Mouse (Mus musculus) gastrocnemius, adult 18-20 months (tissue): ENCODE data around the gene Zdhhc13. TPM values are rescaled to one million over a fixed set of nuclear protein-coding genes. Genes with fewer than 3 reads are reported as not detected.

ENCODE experiments used
- DNase-seq: peaks from one replicate; pipeline ENCODE4 v3.0.0; 2021; ENCODE audit warnings: low spot score
- long read RNA-seq, 2 experiments: library from polyadenylated mRNA; stranded (forward); transcript quantifications; one replicate each; pipeline ENCODE4 v2.0.0; 2021
- total RNA-seq, 2 experiments: library from RNA; stranded (reverse); gene quantifications; 2 replicates each; pipeline ENCODE4 v1.2.3; 2021

The Zdhhc13 gene
- 1 to 10 TPM; 4.0 to 4.5 TPM for total RNA-seq
- long read RNA-seq, experiment 1, transcript Zdhhc13-201 (17 exons, 2,410 nt): major isoform, 6 of 7 reads
- long read RNA-seq, experiment 1, partial matches to known transcripts: 0 of 7 reads
- long read RNA-seq, experiment 1, other reads (novel, unspliced or antisense): 1 of 7 reads
- long read RNA-seq, experiment 2, transcript Zdhhc13-201 (17 exons, 2,410 nt): major isoform, 6 of 7 reads
- long read RNA-seq, experiment 2, partial matches to known transcripts: 0 of 7 reads
- long read RNA-seq, experiment 2, other reads (novel, unspliced or antisense): 1 of 7 reads

DNA sequence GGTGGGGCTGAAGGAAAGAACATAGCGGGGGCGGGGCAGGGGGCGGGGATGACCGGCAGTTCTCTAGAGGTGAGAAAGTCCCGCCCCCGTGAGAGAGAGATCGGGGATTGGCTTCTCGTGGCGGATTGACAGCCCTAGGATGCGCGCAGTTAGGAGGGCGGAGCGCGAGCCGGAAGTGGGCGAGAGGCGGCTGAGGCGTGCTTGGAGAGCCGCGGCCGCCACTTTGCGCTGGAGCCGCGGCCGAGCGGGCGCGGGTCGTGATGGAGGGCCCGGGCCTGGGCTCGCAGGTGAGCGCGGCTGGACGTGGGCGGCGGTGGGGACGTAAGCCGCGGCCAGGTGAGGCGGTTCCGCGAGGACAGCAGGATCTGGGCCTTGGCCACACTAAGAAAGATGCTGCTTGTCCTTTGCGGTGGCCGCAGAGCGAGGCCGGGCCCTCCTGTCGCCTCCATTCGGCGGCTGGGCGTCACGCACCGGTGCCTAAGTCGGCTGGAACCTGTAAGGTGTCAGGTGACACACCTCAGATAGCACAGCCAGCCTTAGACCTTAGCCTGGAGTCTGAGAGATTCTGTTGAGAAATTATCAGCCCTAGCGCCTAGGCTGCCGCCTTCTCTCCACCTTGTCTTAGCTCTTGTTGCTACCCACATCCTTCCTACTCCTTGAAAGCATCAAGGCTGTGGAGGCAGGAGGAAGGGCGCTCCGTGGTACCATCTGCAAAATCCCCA, at the start of gene Zdhhc13:
Gene Zdhhc13 (plus strand): TSS at position 153 of the 722 bp plus-strand sequence.
- DNase-seq: peak; percentile 91

DNA sequence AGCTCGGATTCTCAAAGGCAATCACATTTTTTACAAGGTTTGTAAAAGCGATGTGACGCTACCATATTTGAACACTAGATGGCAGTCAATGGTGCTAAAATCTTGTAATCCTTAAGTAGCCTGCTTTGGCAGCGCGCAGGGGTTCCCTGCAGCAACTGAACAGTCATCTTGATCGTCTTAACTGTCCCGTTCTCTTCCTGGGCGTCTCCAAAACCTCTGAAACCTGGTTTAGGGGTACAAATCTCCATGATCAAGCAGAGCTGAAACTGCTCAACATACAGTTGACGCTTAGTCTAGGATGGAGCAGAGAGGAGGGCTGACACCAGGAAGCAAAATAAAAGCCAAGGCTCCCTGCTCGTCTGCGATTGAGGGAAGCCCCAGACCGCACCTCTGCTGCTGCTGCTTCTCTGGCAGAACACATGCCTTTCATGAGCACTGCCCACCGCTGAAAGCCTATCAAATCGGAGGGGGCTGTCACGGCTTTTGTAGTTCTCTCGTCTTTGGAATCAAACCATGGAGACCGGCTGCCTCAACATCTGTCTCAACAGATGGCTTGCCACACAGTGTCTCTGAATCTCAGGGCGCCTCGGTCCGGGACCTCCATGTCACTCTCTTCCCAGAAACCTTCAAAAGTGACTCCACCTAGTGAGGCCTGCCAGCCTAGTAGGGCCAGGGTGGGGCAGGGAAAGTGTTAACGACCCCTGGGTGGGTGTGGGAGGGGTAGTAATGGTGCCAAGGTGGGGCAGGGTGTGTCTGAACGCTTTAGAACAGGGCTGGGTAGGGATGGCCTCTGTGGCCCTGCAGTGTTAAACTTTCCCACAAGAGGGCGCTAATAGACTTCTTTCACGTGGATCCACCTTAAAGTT, 39.3 kb upstream of the Zdhhc13 start:
- peak; percentile 75 for DNase-seq

DNA sequence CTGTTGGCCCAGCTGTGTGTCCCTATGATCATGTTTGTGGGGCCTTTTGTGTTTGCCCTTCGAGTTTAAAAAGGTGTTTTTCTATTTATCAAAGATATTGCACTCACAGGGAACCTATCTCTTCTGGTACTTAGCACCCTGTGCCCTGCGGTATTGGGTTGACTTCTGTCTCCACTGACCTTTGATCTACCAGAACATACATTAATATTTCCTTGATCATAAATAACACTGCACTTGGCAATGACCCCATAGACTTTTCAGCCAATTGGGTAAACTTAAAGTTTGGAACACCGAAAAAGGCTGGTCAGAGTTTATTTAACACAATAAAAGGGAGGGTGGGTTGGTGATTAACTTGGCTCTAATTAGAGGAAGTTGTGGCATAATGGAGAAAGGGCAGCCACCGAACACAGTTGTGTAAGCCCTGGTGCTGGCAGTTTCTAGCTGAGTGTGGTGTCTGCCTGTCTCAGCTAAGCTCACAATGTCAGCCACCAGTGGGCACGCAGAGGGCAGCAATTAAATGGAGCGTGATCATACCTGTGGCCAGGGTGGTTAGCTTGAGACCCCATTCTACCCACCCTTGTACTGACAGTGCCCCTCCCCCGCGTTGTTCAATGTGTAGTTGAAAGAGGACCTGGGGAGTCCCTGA, 38.5 kb upstream of the Zdhhc13 start:
- DNase-seq: no peak

DNA sequence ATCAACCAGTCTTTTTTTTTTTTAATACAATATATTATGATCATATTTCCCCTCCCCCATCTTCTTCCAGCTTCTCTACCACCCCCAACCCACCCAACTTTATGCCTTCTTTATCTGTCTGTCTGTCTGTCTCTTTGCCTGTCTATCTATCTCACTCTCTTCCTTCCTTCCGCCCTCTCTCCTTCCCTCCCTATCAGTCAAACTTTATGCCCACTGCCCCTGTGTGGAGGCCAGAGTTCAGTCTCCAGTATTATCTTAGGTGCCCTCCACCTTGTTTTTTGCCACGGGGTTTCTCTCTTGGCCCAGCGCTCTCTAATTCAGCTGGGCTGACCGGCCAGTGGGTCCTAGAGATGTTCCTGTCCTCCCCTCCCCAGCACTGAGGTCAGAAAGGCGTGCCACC, 37.6 kb upstream of the Zdhhc13 start:
- no peak for DNase-seq

DNA sequence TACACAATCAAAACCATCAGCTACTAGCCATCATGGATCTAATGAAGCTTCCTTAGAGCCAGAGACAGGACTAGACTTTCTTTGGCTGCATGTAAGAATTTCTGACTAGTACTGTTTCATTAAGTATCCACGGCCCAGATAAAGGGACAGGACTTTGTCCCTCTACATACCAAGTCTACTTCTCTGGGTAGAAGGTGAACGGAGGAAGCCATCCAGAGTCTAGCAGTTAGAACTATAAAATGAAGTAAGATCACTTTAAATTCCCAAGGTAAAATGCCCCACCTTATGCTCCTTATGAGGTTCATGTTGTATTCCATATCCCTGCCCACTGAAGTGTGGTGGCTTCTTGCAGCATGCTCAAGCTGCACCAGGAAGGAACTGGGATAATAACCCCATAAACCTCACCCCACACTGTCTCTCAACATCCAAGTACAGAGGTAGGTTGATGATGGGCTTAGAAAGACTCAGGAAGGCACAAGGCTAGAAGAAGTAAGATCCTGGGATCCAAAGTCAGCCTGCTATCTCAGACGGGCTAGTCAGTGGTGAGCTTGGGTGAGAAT, 34.3 kb upstream of the Zdhhc13 start:
- DNase-seq: no peak

DNA sequence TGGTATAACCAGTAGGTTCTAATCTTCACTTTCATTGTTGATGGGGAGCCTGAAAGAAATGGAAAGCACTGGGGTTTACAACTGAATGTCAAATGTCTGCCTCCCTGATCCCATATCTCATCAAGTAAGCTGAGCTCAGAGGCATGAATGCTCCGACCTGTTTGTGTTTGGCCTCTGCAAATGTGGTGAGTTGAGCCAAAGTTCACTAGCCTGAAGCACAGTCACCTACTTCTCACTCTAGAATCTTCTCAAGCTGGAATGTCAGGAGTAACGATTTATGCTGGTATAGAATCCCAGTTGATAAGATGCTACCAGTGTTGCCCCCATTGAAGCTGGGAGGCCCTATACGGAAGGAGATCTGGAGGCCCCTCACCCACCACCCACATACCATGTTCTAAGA, 33.0 kb upstream of the Zdhhc13 start:
- no peak for DNase-seq

DNA sequence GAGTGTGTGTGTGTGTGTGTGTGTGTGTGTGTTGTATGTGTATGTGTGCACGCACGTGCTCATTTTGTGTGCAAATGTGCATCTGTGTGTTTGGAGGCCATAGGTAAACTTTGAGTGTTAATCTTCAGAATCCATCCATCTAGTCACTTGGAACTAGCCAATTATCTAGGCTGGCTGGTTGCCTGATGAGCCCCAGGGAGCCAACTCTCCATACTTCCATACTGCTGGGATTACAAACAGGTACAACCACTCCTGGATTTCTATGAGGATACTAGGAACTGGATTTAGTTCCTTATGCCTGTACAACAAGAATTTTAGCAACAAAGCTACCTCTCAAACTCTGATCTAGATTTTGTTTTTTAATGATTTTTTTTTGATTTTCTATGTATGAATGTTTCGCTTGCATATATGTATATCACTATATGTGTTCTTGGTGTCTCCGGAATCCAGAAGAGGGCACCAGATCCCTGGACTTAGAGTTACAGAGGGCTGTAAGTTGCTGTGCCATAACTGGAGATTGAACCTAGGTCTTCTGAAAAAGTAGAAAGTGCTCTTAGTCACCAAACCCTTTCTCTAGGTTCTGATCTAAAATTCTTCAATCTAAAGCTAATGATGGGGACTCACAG, 32.4 kb upstream of the Zdhhc13 start:
- DNase-seq: no peak

DNA sequence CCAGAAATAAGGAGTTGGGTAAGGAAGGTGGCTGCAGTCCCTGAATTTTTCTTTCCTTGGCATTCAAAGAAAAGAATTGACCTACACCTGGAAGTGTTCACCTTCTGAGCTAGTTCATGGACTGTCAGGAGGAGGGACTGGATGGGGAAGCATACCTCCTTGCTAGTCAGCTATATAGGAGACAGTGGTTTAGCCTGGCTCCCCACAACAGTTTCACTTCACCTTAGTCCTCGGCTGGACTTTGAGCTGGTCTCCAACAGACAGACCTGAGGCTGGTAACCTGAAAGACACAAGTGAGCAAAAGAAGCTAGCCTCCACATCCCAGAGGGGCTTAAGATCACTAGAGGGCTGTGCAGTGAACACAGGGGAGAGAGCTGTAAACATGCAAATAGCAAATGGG, 30.7 kb upstream of the Zdhhc13 start:
- no peak for DNase-seq

DNA sequence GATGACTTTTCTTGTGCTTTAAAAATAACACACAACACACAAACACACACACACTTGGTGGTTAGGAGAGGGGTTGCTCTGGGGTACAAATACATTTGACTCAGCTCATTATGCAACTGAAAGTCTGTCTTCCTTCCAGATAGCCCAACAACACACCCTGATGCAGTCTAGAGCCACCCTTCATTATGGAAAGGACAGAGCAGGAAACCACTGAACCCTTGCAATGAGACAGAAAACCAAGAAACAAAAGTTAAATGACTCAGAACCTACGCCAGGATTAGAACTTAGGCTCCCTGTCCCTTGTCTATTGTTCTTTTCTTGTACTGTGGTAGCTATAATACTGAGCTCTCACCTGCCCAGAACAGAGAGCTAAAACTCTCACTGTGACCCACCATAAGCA, 28.0 kb upstream of the Zdhhc13 start:
- no peak for DNase-seq

DNA sequence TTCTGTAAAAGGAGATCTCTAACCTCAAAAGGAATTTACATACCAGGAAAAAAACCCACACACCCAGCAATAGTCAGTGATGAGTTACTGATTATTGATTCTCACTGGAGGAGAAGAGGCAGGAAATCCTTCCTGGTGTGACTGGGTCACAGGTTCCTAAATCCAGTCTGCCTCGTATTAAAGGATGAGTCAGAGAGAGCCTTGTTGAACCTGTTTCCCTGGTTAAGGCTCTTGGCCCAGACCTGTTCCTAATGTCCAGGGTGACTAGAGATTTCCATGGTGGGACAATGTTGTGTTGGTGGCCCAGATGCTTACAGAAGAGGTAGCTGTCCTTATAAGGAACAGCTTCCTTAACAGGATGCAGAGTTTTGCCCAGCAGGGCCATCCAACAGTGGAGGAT, 26.5 kb upstream of the Zdhhc13 start:
- no peak for DNase-seq

DNA sequence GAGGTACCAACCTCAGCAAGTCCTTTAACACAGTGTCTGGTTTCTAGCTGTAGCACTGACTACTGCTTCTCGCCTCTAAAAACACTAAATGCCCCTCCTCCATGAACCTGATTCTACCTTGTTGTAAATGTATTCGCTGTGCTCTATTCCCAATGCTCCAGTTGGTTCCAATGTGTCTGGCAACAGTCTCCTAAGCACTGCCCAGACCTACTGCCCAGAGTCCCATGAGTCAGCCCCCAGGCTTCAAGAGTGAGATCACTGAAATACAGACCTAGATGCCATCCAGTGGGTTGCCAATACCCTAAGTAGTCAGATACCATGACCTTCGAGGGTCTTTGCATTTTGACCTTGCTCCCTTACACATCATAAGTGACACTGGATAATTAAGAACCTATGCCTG, 26.1 kb upstream of the Zdhhc13 start:
- no peak for DNase-seq

DNA sequence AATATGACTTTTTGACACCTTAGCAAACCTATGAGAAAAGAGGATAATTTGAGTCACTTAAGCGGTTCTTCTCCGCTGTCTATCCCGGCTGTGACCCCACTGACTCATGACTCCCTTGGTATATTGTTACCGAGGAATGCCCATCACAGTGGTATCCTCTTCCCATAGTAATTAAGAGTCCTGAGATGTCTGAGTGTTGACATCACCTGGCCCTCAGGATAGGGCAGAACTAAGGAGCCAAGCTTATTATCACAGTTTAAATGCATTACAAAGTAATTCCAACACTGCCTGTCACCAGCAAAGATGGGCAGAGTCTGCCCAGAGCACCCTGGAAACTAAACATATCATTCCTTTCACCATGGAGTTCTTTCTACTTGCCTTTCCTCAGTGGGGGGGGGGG, 22.8 kb upstream of the Zdhhc13 start:
- no peak for DNase-seq

DNA sequence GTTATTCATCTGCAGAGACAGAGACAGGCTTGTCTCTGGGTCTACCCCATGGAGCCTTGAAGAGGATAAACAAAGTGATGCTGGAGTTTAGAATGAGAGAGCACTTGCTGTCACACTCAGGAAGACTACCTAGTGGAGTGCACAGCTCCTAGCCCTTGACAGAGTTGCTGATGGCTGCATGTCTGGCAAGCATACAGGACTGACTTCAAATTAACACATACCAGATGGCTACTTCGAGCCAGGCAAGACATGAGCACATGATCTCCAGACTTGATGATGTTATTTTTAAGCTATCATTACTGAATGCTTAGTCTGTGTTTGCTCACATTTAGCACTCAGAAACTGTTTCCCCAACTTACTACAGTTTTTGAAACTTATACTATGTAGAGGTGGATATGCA, 19.1 kb upstream of the Zdhhc13 start:
- no peak for DNase-seq

DNA sequence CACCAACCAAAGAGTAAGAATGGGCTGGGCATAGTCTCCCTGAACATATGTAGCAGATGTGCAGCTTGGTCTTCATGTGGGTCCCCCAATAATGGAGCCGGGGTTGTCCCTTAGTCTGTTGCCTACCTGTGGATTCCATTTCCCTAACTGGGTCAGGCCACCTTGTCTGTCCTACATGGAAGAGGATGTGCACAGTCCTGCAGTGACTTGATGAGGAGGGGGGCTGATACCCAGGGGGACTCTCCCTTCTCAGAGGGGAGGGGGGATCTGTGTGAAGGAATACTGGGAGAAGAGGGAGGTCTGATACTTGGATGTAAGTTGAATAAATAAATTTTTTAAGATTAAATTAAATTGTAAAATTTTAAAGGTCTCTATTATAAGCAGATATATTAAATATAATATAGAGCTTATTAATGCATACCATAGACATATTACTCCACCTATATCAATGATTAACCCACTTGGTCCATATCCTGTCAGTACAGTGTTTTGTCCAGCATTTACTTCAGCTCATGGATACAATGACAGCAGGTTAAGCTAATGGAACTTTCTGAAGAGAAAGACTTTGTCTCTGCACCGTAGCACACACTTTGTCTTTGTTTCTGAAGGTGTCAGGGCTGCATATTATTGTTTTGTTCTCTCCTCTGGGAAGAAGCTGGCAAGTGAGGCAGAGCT, 16.6 kb upstream of the Zdhhc13 start:
- DNase-seq: no peak

DNA sequence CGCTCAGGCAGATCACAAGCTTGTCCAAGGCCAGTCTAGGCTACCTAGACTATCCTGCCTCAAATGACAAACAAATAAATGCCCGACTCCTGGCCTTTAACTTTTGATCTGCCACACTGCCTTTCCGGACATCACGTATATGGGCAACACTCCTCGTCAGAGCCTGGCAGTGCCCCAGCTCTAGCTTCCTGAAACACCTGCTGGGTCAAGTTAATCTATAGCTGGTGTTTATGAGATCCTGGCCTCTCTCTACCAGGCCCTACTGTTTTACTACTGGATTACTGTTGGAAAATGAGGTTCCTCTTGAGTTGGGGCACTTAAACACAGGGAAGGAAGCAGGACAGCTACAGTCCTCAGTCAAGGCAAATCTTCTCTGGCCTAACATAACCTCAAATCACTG, 15.5 kb upstream of the Zdhhc13 start:
- no peak for DNase-seq

DNA sequence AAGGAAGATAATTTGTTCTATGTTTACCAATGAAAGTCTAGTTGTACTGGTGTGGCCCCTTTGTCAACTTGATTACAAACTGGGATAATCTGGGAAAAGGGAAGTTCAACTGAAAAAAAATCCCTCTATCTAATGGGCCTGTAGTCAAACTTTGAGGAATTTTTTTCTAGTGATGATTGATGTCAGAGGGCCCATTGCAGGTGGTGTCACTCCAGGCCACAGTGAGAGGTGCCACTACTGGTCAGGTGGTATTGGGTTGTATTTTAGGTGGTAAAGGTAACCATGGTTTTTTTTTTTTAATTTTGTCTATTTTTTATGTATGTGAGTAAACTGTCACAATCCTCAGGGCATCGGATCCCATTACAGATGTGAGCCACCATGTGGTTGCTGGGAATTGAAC, 14.2 kb upstream of the Zdhhc13 start:
- no peak for DNase-seq

DNA sequence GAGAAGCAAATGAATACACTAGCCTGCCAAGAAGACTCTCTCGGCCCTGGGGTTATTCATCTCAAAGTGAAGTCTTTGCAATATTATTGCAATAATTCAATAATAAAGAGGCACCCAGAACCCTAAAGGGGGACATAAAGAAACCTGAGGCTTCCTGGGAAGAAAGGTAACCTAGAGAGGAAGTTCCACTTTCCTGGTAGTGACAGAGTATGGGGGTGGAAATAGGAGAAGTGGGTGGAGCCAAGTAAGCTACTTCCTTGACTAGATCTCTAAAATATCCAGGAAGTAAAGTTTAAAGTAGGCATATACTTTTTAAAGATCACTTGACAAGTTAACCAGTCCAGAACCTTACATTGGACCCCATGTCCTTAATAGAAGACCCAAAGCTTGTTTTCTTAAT, 13.4 kb upstream of the Zdhhc13 start:
- no peak for DNase-seq

DNA sequence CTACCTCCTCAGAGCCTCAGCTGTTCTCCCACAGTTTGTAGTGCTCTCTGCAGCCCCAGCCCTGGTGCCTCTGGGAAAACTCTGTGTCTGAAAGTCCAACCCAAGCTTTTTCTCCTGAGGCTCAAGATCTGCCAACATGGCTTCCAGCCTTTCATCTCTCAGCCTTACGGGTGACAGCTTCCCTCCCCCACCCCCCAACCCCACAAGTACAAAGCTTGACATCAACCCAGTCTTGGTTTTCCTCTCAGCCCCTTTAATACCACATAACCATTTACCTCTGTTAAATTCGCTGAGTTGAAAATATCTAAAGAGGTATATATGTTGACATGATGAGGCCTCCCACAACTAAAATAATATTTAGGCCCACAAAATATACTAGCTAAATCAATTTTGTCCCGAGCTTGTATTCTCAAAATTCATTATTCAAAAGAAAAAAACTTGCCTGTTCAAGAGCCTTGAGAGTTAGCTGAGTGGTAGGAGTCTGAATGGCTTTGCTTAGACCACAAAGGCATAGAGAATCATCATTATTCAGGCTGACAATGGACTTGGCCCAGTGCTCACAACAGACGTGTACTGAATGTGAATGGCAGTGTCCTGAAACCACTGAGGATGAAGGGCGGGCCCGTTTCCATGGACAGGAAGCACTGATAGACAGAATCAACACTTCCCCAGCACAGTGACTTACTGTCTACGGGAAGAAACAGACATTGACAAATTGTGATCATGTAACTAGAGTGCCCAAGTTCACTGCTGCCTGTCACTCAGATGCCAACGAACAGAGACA, 10.9 kb upstream of the Zdhhc13 start:
- no peak for DNase-seq

DNA sequence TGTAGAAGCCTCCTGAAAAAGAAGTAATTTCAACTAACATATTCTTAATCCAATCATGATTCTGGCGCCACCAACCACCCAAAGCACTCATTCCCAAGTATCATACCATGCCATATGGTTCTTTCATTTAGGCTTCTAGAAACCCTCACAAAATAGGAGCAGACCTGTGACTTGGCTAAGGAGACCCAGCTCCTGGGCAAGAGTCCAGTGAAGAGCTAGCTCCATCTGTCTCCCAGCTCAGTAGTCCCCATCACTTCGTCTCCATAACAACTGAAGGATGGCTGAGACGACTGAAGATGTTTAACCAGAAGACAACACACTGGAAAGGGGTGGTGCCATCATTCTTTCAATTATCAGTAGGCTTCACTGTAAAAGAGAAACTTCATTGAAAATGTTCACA, 9.7 kb upstream of the Zdhhc13 start:
- no peak for DNase-seq

DNA sequence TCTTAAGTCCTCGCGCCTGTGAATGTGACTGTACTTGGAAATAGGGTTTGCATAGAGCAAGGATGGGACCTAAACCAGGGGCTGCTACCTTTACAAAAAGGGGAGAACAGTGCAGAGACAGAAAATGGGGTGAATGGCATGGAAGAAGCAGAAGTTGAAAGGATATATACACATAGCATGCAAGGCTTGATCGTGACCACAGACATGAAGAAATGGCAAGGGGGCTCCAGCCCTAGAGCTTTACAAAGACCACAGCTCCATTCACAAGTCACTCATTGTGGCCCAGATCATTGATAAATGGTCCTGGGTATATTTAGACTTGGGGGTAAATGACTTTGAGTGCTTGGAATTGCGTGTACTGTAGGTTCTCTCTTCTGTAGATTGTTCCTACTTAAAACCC, 6.4 kb upstream of the Zdhhc13 start:
- no peak for DNase-seq
